Mouse (Mus musculus): ENCODE measurements around the gene Cox6b1. TPM values are rescaled to one million over a fixed set of nuclear protein-coding genes. Genes with fewer than 3 reads are reported as not detected.

Gene Cox6b1
- total RNA-seq (2014; rRNA removed) = 292 and 602 TPM in 2 replicates
- 1,225 and 1,355 TPM in 2 replicates for polyA plus RNA-seq (2015; fragmentation: Nextera tagmentation; extraction: Ambion mirVana)

DNA sequence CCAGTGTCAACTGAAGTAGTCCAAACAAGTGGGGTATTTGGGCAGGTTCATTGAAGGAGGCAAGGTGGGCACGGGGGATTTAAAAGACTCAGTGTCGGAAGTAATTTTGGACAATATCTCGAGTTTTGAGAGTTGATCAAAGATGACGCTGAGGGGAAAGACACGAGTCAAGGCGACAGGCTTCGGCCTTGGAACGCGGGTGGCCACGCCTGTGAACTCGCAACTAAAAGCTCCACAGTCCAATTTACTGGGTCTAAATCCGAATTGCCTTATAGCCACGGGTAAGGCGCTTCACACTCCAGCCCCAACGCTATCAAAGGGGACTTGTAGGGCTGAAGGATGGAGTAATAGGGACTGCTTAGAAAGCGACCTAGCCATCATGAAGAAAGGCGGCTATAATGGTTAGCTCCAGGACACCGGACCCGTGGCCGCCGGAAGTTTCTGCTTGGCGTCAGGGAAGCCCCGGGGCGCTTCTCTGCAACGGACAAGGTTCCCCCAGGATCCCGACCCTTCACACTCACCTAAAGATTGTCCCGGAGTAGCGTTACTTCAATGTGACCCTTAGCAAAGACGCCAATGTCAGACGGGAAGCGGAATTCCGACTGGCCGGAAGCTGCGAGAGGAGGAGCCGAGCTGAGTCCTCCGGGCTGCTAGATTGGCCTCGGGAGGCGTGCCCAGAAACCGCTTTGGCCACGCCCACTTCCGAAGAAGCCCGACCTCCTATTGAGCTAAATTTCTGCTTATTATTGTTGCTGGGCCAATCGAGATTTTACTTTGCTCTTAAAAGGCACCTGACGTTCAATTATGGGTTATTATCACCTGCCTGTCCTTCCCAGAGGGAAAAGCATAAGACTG, at the start of gene Cox6b1:
TSS of gene Cox6b1 (minus strand) at position 622 of the 855 bp plus-strand sequence.
- H3K36me3 ChIP-seq (ENCODE audit: insufficient read depth) = peaks cover 21% of the 10 kb centered on the region
- H3K4me3 ChIP-seq (ENCODE audit: low read depth, low read length) = peak within 1 kb of the TSS; percentile 77
- H3K27ac ChIP-seq (ENCODE audit: low read depth, low read length) = peak within 1 kb of the TSS; percentile 43; the same call in 1 of the 2 replicates
- H3K27me3 ChIP-seq (ENCODE audit: insufficient read depth, low read length) = no peaks in the 10 kb centered on the region; the same call in 1 of the 2 replicates
- no peak for TF ChIP-seq CTCF (IDR thresholded peaks at IDR 0.05; ENCODE audit: low read depth)
- peak within 1 kb of the TSS; percentile 77 for H3K9ac ChIP-seq
- H3K4me2 ChIP-seq (ENCODE audit: low read depth) = peak within 1 kb of the TSS; percentile 77
- H3K9me3 ChIP-seq (ENCODE audit: low read length) = no peaks in the 10 kb centered on the region
- DNase-seq (peak; percentile 96), ATAC-seq (peak; percentile 97)
- no peaks in the 10 kb centered on the region for H3K4me1 ChIP-seq (ENCODE audit: insufficient read depth)
- WGBS = 2% methylated on average over 44 of the region's 44 CpGs

DNA sequence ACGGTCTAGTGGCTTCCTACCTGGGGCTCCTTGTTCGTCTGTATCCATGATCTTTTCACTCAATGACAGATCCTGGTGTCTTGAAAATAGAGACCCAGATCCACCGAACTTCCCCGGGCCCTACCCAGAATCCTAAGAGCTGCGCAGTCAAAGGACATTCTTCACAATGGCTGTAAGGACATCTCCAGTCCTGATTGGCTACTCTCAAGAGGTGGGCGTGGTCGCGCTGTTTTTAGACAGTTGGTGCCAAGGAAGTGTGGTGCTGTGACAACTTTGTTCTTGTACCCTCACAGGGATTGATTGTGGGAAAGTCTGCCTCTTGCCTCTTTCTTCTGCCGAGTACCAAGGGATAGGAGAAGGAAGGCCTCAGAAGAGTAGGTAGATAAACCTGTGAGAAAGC, 45.5 kb upstream of the Cox6b1 start, which contains the start of gene Pmis2:
TSS of gene Pmis2 (minus strand) at position 126 of the 400 bp plus-strand sequence.
- TF ChIP-seq CTCF (IDR thresholded peaks at IDR 0.05; ENCODE audit: low read depth) = no peak
- ATAC-seq (no peak), DNase-seq (no peak)
- Histone ChIP-seq H3K4me3 (ENCODE audit: low read depth, low read length) (no peak within 1 kb of the TSS), H3K27ac (ENCODE audit: low read depth, low read length) (no peak within 1 kb of the TSS), H3K36me3 (ENCODE audit: insufficient read depth) (no peaks in the 10 kb centered on the region), H3K4me1 (ENCODE audit: insufficient read depth) (no peaks in the 10 kb centered on the region), H3K9ac (no peak within 1 kb of the TSS), H3K27me3 (ENCODE audit: insufficient read depth, low read length) (no peaks in the 10 kb centered on the region; the same call in 1 of the 2 replicates), H3K4me2 (ENCODE audit: low read depth) (no peak within 1 kb of the TSS), H3K9me3 (ENCODE audit: low read length) (no peaks in the 10 kb centered on the region)
- WGBS = 78% methylated on average over 9 of the region's 9 CpGs

DNA sequence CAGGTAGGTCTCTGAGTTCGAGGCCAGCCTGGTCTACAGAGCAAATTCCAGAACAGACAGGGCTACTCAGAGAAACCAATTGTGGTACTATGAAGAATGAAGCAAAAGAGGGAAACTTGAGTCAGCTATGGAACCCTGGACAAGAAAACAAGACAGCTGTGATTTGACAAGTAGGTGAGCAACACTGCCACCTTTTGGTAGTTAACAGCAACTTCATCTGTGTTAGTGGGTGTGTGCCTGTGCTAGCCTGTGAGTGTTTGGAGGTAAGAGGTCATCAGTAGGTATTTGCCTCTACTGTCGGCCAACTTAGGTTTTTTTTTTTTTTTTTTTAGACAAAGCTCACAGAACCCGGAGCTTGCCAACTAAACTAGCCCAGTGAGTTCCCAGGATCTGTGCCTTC, 43.3 kb upstream of the Cox6b1 start:
- Histone ChIP-seq H3K4me2 (ENCODE audit: low read depth) (no peak overlapping the region), H3K4me3 (ENCODE audit: low read depth, low read length) (no peak overlapping the region), H3K9ac (no peak overlapping the region), H3K27ac (ENCODE audit: low read depth, low read length) (no peak overlapping the region), H3K4me1 (ENCODE audit: insufficient read depth) (peaks cover 7% of the 10 kb centered on the region; the same call in 1 of the 2 replicates), H3K9me3 (ENCODE audit: low read length) (no peaks in the 10 kb centered on the region), H3K27me3 (ENCODE audit: insufficient read depth, low read length) (no peaks in the 10 kb centered on the region; the same call in 1 of the 2 replicates), H3K36me3 (ENCODE audit: insufficient read depth) (no peaks in the 10 kb centered on the region)
- WGBS = 38% methylated on average over 3 of the region's 3 CpGs
- TF ChIP-seq CTCF (IDR thresholded peaks at IDR 0.05; ENCODE audit: low read depth) = peak; percentile 40
- DNase-seq = peak; percentile 5
- ATAC-seq = no peak

- H3K4me1 ChIP-seq (ENCODE audit: insufficient read depth) = peaks cover 7% of the 10 kb centered on the region; the same call in 1 of the 2 replicates
- 7% methylated on average over 11 of the region's 11 CpGs for WGBS
- H3K4me2 ChIP-seq (ENCODE audit: low read depth) = peak overlapping the region; percentile 78
- ATAC-seq (peak; percentile 67), DNase-seq (peak; percentile 58)
- H3K9me3 ChIP-seq (ENCODE audit: low read length) = no peaks in the 10 kb centered on the region
- H3K4me3 ChIP-seq (ENCODE audit: low read depth, low read length) = peak overlapping the region; percentile 48
- peak overlapping the region; percentile 60 for H3K9ac ChIP-seq
- H3K27ac ChIP-seq (ENCODE audit: low read depth, low read length) = peak overlapping the region; percentile 83
- no peak for TF ChIP-seq CTCF (IDR thresholded peaks at IDR 0.05; ENCODE audit: low read depth)
- H3K27me3 ChIP-seq (ENCODE audit: insufficient read depth, low read length) = no peaks in the 10 kb centered on the region; the same call in 1 of the 2 replicates
- peaks cover 8% of the 10 kb centered on the region; the same call in 1 of the 2 replicates for H3K36me3 ChIP-seq (ENCODE audit: insufficient read depth)
These were observed 39.4 kb upstream of the Cox6b1 start for GRCm38 (mm10) chr7:30665321-30665720.

GRCm38 (mm10) chr7:30664529-30665200, 38.7 kb upstream of the Cox6b1 start, which contains the start of gene Haus5:
TSS of gene Haus5 (minus strand) at chr7:30664994.
- Histone ChIP-seq H3K27me3 (ENCODE audit: insufficient read depth, low read length) (no peaks in the 10 kb centered on the region; the same call in 1 of the 2 replicates), H3K36me3 (ENCODE audit: insufficient read depth) (peaks cover 13% of the 10 kb centered on the region; the same call in 1 of the 2 replicates), H3K27ac (ENCODE audit: low read depth, low read length) (peak within 1 kb of the TSS; percentile 83), H3K9ac (peak within 1 kb of the TSS; percentile 60), H3K9me3 (ENCODE audit: low read length) (no peaks in the 10 kb centered on the region), H3K4me1 (ENCODE audit: insufficient read depth) (peaks cover 7% of the 10 kb centered on the region; the same call in 1 of the 2 replicates), H3K4me2 (ENCODE audit: low read depth) (peak within 1 kb of the TSS; percentile 78), H3K4me3 (ENCODE audit: low read depth, low read length) (peak within 1 kb of the TSS; percentile 48)
- ATAC-seq (peak; percentile 98), DNase-seq (peak; percentile 97)
- TF ChIP-seq CTCF (IDR thresholded peaks at IDR 0.05; ENCODE audit: low read depth) = no peak
- WGBS = under 1% methylated on average over 34 of the region's 34 CpGs

DNA sequence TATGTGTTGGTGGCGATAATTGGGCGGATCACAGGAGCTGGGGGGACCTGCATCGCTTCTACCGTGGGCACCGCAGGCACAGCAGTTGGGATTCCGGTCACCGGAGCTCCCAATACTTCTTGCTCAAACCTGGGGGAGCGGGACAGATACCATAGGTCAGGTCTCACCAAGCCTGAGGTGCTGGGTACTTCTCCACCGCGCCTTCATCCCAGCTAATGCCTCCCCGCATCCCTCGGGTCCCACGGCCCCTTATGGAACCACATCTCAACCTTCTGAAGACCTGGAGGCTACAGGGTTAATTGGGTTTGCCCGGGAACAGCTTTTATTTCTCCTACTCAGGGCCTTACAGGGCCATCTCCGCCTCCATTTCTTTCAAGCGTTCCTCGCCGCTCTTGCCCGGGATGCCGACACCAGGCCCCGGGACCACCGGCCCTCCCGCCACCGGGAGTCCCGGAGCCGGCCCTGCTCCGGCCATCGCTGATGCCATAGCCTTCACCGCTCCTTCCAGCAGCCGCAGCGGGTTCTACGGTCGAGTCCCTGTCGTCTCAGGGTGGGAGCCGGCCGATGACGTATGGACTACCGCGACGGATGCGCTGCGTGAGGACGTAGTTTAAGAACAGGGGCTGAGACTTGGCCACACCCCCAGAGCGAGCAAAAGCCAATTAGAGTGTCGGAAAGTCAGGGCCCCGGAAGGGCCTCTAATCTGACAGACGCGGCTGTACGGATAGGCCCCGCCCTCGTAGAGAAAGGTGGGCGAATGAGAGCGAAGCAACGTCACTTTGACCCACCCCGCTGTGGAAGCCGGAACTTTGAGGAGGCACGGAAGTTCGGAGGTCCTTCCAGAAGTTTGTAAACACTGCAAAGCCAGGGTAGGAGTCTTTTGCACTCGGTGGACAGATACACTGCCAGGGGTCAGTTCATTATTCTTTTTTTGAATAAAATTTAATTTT, 23.9 kb upstream of the Cox6b1 start, which contains the start of gene Rbm42:
TSS of gene Rbm42 (minus strand) at position 727 of the 950 bp plus-strand sequence.
- peak; percentile 100 for ATAC-seq
- Histone ChIP-seq H3K27me3 (ENCODE audit: insufficient read depth, low read length) (no peaks in the 10 kb centered on the region), H3K27ac (ENCODE audit: low read depth, low read length) (peak within 1 kb of the TSS; percentile 81), H3K9me3 (ENCODE audit: low read length) (no peaks in the 10 kb centered on the region), H3K36me3 (ENCODE audit: insufficient read depth) (peaks cover 50% of the 10 kb centered on the region), H3K4me3 (ENCODE audit: low read depth, low read length) (peak within 1 kb of the TSS; percentile 92), H3K9ac (peak within 1 kb of the TSS; percentile 88), H3K4me2 (ENCODE audit: low read depth) (peak within 1 kb of the TSS; percentile 96), H3K4me1 (ENCODE audit: insufficient read depth) (0 out of 2 replicates have a peak, but pooled peaks cover 4% of the 10 kb centered on the region)
- TF ChIP-seq CTCF (IDR thresholded peaks at IDR 0.05; ENCODE audit: low read depth) = no peak
- WGBS = 2% methylated on average over 59 of the region's 59 CpGs
- DNase-seq = peak; percentile 99
